Mouse (Mus musculus) heart, embryonic 10.5 days (tissue): ENCODE data around the gene Apba2. TPM values are rescaled to one million over a fixed set of nuclear protein-coding genes. Genes with fewer than 3 reads are reported as not detected.

Experiments
- DNase-seq: peaks from one replicate; pipeline ENCODE4 v3.0.0-alpha.2; 2017; ENCODE audit warnings: low spot score
- H3K27ac ChIP-seq: fragments of 300-500 bp; sonication (generic); 2 replicates; pipeline ENCODE4 v1.5.1; 2016; ENCODE audit warnings: mild to moderate bottlenecking
- H3K27me3 ChIP-seq: fragments of 300-500 bp; sonication (generic); 2 replicates; pipeline ENCODE4 v1.6.1; 2016; ENCODE audit warnings: mild to moderate bottlenecking; ENCODE audit not compliant: poor library complexity, insufficient read depth, severe bottlenecking
- H3K36me3 ChIP-seq: fragments of 300-500 bp; sonication (generic); 2 replicates; pipeline ENCODE4 v1.6.1; 2016; ENCODE audit warnings: mild to moderate bottlenecking, moderate library complexity
- H3K4me1 ChIP-seq: fragments of 300-500 bp; sonication (generic); 2 replicates; pipeline ENCODE4 v1.6.1; 2016; ENCODE audit warnings: mild to moderate bottlenecking
- H3K4me3 ChIP-seq: fragments of 300-500 bp; sonication (generic); 2 replicates; pipeline ENCODE4 v1.5.1; 2016; ENCODE audit warnings: mild to moderate bottlenecking, moderate library complexity
- H3K9me3 ChIP-seq: fragments of 300-500 bp; sonication (generic); 2 replicates; pipeline ENCODE4 v1.6.1; 2016; ENCODE audit warnings: mild to moderate bottlenecking, moderate library complexity
- WGBS: fragments of 180-500 bp; shearing (Covaris S2); methylation state at CpG from one replicate; pipeline ENCODE4 v1.1.7; 2016; 5-methylcytosine and 5-hydroxymethylcytosine counted together
- polyA plus RNA-seq: library from polyadenylated mRNA; unstranded; fragments of >200 nt; fragmentation: Nextera tagmentation; extraction: Ambion mirVana; gene quantifications from 2 replicates; pipeline ENCODE4 v1.2.1, GENCODE M21; 2016

Gene Apba2
- polyA plus RNA-seq, 1 experiment from 2014 or later: 1.0 TPM

GRCm38 (mm10) chr7:64546801-64547200 is 45.3 kb downstream of the Apba2 start:
- DNase-seq: no peak
- Histone ChIP-seq H3K4me3 (no peak overlapping the region), H3K9me3 (no peaks in the 10 kb centered on the region), H3K27me3 (no peaks in the 10 kb centered on the region), H3K36me3 (no peaks in the 10 kb centered on the region), H3K27ac (no peak overlapping the region), H3K4me1 (no peaks in the 10 kb centered on the region)
- 68% methylated on average over 8 of the region's 8 CpGs for WGBS

DNA sequence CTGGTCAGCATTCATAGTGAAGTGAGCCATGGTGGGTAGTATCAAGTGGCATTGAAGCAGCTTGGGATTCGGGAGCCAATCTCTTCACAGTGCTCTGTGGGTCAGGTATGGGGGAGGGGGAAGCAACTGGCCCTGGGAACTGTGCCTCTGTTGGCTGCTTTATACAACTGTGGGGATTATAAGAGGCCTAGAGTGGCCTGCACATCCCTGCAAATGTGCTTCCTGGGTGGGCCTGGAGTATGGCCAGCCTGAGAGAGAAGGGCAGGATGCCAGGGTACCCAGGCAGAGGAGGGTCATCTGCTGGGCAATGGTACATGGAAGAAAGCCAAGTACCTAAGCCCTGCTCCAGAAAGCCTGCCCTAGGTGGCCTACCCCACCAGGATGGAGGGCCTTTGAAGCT is 49.4 kb downstream of the Apba2 start:
- no peak for DNase-seq
- no peaks in the 10 kb centered on the region for H3K9me3 ChIP-seq
- no peak overlapping the region for H3K4me3 ChIP-seq
- 70% methylated on average over 1 of the region's 1 CpGs for WGBS
- no peak overlapping the region for H3K27ac ChIP-seq
- no peaks in the 10 kb centered on the region for H3K27me3 ChIP-seq
- no peaks in the 10 kb centered on the region for H3K4me1 ChIP-seq
- H3K36me3 ChIP-seq: no peaks in the 10 kb centered on the region

DNA sequence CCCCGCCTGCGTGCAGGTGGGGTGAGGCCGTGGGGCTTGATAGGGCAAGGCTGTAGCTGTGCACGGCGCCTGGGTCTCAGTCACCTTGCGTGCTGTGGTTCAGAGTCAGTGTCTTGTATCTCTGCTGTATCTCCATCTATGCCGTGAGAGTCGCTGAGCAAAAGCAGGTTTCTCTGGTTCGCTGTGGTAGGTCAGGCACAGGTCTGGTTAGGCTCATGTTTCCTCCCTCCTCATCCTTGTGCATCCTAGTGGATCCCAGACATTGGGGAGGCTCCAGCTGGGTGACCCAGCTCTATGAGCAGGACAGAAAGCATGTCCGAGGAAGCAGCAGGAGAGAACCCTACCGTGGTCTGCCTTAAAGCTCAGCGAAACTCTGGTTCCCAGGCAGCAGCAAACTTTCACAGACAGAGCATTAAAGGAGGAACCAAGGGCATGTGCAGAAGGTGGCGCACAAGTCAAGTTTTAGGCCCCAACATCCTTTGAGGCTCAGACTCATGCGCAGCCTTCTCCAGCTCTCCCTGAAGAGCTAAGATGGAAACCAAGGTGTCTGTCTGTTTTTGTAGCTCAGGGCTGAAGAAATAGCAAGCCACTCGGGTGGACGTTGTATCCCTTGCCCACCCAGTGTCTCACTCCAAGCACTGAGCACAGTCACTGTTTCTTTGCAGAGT is 51.2 kb downstream of the Apba2 start:
- 75% methylated on average over 13 of the region's 16 CpGs for WGBS

GRCm38 (mm10) chr7:64561711-64562498 is 60.4 kb downstream of the Apba2 start:
- H3K36me3 ChIP-seq: no peaks in the 10 kb centered on the region
- no peaks in the 10 kb centered on the region for H3K27me3 ChIP-seq
- 61% methylated on average over 9 of the region's 9 CpGs for WGBS
- H3K9me3 ChIP-seq: no peaks in the 10 kb centered on the region
- H3K4me1 ChIP-seq: no peaks in the 10 kb centered on the region
- H3K4me3 ChIP-seq: no peak overlapping the region
- no peak overlapping the region for H3K27ac ChIP-seq
- no peak for DNase-seq

More for the DNA sequence above, 51.2 kb downstream of the Apba2 start:
- no peak overlapping the region for H3K27ac ChIP-seq
- DNase-seq: no peak
- H3K4me1 ChIP-seq: no peaks in the 10 kb centered on the region
- H3K27me3 ChIP-seq: no peaks in the 10 kb centered on the region
- no peak overlapping the region for H3K4me3 ChIP-seq
- H3K36me3 ChIP-seq: no peaks in the 10 kb centered on the region
- H3K9me3 ChIP-seq: no peaks in the 10 kb centered on the region

DNA sequence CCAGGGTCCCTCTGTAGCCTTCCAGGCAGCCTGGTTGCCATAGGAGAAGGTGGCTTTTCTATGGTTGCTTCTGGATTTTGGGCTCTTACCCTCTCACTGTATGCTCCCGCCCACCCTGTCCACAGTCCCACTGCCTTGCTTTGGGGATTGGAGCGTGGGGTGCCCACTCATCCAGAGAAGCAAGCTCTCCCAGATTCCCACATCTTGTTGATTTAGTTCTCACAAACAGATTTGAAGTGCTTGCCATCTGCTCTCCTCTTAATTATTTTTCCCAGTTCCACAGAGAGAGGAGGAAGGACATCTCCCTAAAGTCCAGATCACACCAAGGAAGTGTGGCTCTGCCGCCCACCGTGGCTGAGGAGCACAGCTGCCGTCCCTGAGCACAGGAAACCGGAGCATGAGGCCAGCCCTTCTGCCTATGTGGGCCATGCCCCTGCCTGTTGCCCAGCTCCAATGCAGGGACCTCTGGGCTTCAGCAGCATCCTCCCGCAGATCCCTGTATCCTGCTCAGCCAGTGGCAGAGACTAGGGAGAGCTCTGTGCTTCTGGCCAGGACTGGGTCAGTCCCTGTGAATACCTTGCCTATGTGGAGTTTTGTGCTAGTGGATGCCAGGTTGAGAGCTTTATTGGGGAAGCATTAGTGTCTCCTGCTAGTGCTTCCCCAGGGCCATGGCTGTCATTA is 63.5 kb downstream of the Apba2 start:
- no peak for DNase-seq
- no peaks in the 10 kb centered on the region for H3K27me3 ChIP-seq
- H3K27ac ChIP-seq: no peak overlapping the region
- no peaks in the 10 kb centered on the region for H3K4me1 ChIP-seq
- no peaks in the 10 kb centered on the region for H3K9me3 ChIP-seq
- no peaks in the 10 kb centered on the region for H3K36me3 ChIP-seq
- 82% methylated on average over 7 of the region's 7 CpGs for WGBS
- no peak overlapping the region for H3K4me3 ChIP-seq

DNA sequence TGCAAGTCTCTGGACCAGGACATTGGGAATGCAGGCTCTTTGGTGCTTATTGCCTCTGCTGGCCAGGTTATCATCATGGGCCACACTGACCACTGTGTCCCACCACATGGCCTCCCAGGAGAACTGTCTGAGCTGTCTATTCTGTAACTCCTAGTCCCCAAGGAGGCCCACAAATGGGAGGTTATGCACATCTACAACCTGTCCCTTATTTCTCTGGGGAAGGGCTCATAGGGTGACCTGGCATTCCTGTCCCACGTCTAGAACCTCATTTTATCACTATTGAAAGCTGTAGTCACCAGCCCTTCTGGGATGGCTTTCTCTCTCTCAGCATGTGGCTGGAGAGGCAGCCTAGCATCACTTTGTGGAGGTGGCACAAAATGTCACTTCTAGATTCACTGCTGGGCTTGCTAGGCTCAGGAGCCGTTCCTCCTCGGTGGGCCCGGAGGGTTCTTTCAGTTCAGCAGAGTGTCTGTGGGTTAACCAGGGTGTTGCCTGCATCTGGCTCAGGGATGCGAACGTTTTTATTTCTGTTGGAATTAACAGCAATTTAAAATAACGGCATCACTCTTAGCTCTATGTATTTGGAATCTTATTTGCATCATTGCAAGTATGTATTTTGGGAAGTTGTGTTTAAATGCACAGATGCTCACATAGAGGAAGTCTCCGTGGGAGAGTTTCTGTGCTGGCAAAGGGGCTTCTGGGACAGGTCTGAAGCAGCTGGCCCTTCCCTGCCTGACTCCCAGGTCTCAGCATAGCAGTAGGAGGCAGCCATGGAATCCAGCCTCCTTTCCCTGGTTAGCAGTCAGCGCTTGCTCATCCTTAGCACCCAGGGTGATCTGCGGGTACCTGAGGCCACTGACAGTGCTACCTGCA is 65.1 kb downstream of the Apba2 start:
- WGBS: 75% methylated on average over 10 of the region's 10 CpGs
- H3K27ac ChIP-seq: no peak overlapping the region
- no peaks in the 10 kb centered on the region for H3K36me3 ChIP-seq
- no peak overlapping the region for H3K4me3 ChIP-seq
- DNase-seq: no peak
- no peaks in the 10 kb centered on the region for H3K27me3 ChIP-seq
- no peaks in the 10 kb centered on the region for H3K4me1 ChIP-seq
- H3K9me3 ChIP-seq: no peaks in the 10 kb centered on the region

DNA sequence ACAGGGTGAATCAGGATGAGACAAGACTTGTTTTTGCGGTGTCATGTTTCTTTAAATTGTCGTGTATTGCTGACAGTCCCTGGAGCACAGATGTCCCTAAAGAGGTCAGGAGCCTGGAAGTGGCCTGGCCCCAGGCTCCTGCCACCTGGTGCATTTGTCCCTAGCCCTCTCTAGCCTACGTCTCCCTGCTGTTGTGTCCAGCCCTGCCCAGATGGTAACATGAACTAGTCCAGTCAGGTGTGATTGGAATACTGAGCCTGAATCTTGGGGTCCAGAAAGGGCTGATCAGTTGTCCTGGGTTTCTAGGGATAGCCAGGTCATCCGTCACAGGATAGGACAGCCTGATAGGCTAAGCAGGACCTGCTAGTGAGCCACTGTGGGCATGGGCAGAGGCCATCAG is 67.2 kb downstream of the Apba2 start:
- Histone ChIP-seq H3K27me3 (no peaks in the 10 kb centered on the region), H3K9me3 (no peaks in the 10 kb centered on the region), H3K4me1 (no peaks in the 10 kb centered on the region), H3K36me3 (no peaks in the 10 kb centered on the region), H3K4me3 (no peak overlapping the region), H3K27ac (no peak overlapping the region)
- 60% methylated on average over 4 of the region's 4 CpGs for WGBS
- DNase-seq: no peak

GRCm38 (mm10) chr7:64569676-64570075 is 68.2 kb downstream of the Apba2 start:
- Histone ChIP-seq H3K4me1 (no peaks in the 10 kb centered on the region), H3K36me3 (no peaks in the 10 kb centered on the region)
- WGBS: 40% methylated on average over 7 of the region's 7 CpGs

DNA sequence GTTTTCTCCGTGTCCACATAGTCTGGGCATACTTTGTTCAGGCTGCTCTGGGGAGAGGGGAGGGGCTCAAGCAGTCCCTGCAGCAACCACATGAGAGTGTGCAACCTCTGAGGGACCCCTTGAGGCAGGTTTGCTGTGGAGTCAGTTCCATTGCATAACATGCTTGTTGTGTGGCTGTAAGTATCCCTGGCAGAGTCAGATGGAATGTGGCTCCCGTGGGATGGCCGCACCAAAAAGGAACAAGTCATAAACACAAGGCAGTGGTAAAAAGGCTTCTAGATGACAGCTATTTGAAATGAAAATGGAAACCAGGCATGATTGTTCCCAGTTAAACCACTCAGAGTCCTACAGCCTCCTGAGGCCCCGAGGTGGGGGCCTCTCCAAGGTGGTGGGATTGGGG is 69.4 kb downstream of the Apba2 start:
- no peaks in the 10 kb centered on the region for H3K27me3 ChIP-seq
- H3K4me1 ChIP-seq: no peaks in the 10 kb centered on the region
- DNase-seq: no peak
- H3K27ac ChIP-seq: no peak overlapping the region
- H3K9me3 ChIP-seq: no peaks in the 10 kb centered on the region
- 88% methylated on average over 4 of the region's 4 CpGs for WGBS
- H3K4me3 ChIP-seq: no peak overlapping the region
- no peaks in the 10 kb centered on the region for H3K36me3 ChIP-seq

More at GRCm38 (mm10) chr7:64569676-64570075, 68.2 kb downstream of the Apba2 start:
- H3K27me3 ChIP-seq: no peaks in the 10 kb centered on the region
- no peaks in the 10 kb centered on the region for H3K9me3 ChIP-seq
- DNase-seq: no peak
- H3K27ac ChIP-seq: no peak overlapping the region
- no peak overlapping the region for H3K4me3 ChIP-seq

GRCm38 (mm10) chr7:64574144-64574543 is 72.6 kb downstream of the Apba2 start:
- Histone ChIP-seq H3K36me3 (no peaks in the 10 kb centered on the region), H3K27me3 (no peaks in the 10 kb centered on the region), H3K27ac (no peak overlapping the region), H3K9me3 (no peaks in the 10 kb centered on the region), H3K4me1 (no peaks in the 10 kb centered on the region), H3K4me3 (no peak overlapping the region)
- WGBS: 81% methylated on average over 16 of the region's 16 CpGs
- DNase-seq: no peak

DNA sequence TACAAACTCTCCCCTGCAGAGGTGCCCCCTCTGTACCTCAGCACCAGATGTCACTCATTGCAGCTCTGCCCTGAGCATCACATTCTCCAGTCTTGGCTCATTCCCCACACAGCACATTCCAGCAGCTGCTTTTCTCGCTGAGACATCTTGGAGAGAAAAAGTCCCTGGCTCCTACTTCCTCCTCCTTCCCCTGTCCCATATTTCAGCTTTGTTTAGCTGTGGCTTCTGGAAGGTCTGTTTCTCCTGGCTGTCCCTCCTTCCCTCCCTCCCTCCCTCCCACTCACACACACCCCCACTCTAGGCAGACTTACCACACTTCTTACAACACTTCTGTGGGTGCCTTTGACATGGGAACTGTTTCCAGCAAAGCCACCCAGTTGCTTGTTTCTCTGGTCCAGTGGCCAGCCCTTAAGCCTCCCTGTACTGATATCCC is 75.0 kb downstream of the Apba2 start:
- 55% methylated on average over 1 of the region's 1 CpGs for WGBS
- Histone ChIP-seq H3K9me3 (no peaks in the 10 kb centered on the region), H3K27ac (no peak overlapping the region), H3K4me3 (no peak overlapping the region), H3K27me3 (no peaks in the 10 kb centered on the region), H3K4me1 (no peaks in the 10 kb centered on the region), H3K36me3 (no peaks in the 10 kb centered on the region)
- DNase-seq: no peak

DNA sequence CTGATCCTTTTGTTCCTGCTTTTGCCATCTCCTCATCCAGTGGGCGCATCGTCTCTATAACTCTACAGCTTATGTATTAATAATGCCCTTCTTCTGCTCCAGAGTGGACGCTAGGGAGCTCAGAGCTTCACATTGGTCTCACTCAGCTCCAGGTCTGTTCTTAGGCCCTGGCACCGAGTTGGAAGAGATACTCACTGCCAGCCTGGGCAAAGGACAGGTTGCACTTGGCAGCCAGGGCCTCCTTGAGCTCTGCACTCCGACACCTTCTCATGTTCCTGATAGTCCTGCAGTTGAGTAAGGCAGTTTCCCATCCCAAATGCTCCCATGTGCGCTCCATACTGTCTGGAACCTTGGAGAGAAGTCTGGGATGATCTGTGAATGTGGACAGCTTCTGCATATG is 76.7 kb downstream of the Apba2 start:
- Histone ChIP-seq H3K9me3 (no peaks in the 10 kb centered on the region), H3K36me3 (no peaks in the 10 kb centered on the region), H3K27ac (no peak overlapping the region), H3K4me3 (no peak overlapping the region), H3K27me3 (no peaks in the 10 kb centered on the region), H3K4me1 (no peaks in the 10 kb centered on the region)
- 83% methylated on average over 6 of the region's 6 CpGs for WGBS
- DNase-seq: no peak
